Mouse (Mus musculus) Muller cell, postnatal 12 days (primary cell): ENCODE results near the gene Kcnk7.
A peak's percentile ranks its signal among the peaks of the same experiment; 100 is the strongest.
"Not testable (repeated sequence)": the region's sequence is repeated elsewhere in the genome, so short reads cannot be mapped to it uniquely, and the experiment has no call there.

Experiments used
- DNase-seq: peaks from one replicate; pipeline ENCODE4 v3.0.0-alpha.2; 2015; ENCODE audit errors: inconsistent ontology term

Gene Kcnk7

DNA sequence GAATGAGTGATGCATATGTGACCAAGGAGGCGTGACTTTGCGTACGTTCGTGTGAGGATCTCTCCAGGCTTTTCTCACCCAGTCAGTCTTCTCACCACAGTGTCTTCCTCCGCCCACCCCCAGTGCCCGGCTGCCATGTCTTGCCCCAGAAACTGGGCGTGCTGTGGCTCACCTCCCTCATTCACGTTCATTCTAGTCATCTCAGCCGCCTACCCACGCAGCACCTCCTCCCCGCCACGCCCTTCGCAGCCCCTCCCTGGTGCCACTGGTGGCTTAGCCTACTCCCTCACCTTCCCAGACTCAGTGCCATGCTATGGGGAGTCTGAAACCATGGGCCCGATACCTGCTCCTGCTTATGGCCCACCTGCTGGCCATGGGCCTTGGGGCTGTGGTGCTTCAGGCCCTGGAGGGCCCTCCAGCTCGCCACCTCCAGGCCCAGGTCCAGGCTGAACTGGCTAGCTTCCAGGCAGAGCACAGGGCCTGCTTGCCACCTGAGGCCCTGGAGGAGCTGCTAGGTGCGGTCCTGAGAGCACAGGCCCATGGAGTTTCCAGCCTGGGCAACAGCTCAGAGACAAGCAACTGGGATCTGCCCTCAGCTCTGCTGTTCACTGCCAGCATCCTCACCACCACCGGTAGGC is at the start of gene Kcnk7:
Gene Kcnk7 (plus strand): TSS at position 205 of the 638 bp plus-strand sequence.
- no peak for DNase-seq

DNA sequence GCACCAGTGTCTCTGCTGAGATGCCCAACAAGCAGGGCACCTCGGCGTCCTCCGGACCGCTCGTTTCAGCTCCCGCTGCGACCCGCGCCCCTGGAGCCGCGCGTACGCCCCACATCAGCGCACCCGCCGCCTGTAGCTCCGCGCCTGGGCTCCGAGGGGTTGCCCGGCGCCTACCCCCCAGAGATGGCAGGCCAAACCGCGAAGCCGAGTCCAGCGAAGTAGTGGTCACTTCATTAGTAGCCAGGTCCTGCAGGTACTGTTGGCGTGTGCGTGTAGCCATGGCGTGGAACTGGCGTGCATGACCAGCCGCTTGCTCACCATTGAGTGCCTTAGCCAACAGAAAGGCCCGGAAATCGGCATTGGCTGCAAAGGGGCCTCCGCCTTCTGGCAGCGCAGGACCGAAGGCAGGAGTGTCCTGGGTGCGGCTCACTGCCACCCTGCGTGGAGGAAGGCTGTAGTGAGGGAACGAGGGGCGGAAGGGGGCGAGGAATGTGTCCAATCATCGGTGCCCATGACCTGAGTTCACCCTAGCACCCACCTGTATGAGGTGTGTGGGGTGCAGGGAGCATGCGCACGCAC is 49.4 kb upstream of the Kcnk7 start:
- DNase-seq, result peak; percentile 16

DNA sequence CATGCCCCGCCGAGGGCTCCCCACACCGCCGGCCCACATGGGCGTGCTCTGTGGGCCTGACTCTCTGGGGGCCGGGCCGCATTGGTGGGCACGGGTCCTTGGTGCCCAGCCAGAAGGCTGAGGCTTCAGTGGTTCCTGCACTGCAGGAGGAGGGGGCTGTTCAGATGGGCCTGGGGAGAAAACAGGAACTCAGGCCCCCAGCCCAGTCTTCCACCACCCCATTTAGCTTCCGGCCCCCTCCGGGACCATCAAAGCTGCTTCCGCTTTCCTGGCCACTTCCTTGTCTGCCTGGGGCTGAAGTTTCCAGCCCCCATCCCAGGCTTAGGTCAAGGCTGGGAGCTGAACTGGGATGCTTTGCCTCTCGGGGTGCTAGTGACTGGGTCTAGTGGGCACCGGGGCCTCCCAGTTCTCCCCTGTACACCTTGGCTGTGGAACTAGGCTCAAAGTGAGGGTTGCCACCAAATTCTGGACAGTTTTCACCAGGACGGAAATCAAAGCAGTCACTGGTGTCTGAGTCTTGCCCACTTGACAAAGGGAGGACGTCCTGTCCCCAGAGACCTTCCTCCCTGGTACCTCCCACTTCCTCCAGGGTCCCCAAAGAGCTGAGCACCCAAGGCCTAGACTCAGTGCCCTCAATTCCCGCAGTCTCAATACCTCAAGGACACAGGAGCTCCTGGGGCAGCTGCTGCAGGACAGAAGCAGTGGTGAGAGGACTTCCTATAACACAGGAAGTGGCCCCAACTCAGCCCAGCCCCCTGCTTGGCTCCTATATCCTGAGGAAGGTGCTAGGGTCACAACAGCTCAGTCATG is 43.0 kb upstream of the Kcnk7 start:
- no peak for DNase-seq

DNA sequence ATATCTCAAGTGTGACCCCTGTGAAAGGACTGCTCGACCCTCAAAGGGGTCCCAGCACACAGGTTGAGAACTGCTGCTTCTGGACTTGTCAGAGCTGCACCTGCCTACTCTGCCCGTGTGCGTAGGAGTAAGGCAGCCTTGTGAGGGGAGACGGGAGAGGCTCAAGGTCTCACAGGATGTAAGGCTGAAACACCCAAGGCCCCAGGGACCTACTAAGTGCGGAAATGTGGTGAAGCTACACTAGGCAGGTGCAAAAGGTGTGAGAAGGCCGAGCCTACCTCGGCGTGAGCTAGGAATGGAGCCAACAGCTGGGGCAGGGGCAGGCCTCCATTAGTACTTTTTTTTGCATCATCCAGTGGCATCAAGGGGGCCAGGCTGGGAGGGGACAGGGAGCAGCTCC is 41.9 kb upstream of the Kcnk7 start:
- no peak for DNase-seq

DNA sequence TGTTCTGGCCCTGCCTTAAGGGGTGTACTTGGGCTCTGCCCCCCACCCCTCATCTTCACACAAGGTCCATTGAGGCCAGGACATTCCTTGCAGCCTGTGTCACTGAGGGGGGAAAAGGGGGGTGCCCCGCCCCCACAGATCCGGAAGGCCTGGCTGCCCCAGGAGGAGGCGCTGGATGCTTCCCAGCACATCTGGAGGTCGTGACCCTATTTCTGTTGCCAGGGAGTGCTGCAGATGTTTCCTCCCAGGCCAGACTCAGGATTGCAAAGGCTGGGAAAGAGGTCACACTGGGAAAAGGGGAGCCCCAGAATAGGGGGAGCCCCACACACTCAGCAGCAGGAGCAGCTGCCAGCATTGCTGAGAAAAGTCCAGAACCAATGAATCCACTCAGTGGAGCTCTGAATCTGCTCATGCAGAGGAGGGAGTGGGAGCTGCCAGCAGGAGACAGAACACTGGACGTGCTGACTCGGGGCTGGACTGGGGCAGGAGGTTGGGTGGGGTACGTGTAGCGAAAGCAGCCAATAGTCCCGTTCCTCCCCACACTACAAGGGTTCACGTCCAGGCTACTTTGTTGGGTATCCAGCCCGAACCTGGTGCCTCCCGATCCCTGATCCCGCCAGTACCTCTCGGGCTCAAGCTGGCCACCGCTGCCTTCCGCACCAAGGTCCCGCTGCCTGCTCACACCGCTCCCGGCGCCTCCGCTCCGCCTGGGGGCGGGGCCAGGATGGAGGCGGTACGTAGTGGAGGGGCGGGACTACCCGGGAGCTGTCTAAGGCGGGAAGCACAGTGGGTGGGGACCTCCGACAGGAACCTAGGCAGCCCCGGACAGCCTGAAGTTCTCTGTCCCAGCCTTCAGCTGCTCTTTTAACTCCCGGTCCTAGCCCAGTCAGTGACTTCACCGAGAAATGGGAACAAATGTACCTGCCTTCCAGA is 40.9 kb upstream of the Kcnk7 start, which contains the start of gene Sipa1:
Gene Sipa1 (minus strand): TSS at position 727 of the 933 bp plus-strand sequence.
- peak; percentile 95 for DNase-seq

DNA sequence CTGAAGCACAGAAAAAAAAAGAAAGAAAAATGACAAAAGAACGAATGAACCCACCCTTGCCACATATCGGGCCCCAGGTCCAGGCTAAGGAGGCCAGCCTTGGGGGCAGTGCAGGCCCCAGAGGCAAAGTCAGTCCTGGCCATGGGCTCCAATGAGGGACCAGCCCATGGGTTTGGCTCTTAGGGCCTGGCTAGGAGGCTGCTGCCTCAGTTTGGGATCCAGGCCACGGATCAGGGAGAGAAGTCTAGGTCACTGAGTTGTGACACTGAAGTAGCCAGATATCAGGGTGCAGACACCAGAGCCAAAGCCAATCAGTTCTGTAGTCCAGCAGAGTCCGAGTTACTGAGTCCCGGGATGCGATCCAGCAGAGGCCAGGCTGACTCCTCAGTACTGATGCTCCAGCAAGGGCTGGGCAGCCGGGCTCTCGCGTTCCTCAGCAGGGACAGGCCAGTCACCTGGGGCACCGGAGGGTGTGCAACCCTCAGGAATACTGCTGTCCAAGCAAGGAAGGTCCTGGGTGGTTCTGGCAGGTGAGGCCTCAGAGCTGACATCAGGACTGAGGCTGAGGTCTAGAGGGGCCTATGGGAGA is 39.4 kb upstream of the Kcnk7 start:
- no peak for DNase-seq

DNA sequence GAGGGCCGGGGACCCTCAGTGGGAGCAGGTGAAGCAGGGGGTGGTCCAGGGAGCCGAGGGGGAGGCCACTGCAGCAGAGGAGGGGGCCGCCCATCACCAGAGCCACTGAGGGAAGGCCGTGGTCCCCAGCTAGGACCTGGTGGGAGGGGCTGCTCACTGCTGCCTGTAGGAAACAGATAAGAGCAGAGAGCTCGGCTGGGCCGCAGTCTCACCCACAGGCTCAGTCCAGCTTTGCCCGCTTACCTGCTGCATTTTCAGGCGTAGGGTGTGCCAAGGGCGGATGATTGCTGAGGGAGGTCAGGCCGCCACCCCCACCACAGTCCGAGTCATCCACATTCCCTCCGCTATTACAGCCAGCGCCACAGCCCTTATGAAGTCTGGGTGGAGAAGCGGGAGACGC is 38.7 kb upstream of the Kcnk7 start:
- DNase-seq, result no peak

DNA sequence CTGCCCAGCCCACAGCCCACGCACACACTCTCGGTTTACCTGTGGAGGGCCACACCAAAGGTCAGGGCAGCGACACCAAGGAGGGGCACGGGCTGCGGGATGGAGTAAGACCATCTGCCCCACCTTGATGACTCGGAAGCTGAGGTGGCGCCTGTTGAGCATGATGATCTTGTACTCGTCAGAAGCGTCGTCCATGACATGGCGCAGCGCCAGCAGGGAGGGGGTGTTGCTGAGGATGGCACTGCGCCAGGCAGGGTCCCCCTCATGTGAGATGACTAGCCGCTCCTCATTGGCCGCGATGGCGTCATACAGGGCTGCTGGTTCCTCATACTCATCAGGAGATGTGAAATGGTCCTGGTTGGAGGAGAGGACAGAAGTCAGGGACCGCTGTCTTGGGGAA is 37.8 kb upstream of the Kcnk7 start:
- DNase-seq, result no peak

DNA sequence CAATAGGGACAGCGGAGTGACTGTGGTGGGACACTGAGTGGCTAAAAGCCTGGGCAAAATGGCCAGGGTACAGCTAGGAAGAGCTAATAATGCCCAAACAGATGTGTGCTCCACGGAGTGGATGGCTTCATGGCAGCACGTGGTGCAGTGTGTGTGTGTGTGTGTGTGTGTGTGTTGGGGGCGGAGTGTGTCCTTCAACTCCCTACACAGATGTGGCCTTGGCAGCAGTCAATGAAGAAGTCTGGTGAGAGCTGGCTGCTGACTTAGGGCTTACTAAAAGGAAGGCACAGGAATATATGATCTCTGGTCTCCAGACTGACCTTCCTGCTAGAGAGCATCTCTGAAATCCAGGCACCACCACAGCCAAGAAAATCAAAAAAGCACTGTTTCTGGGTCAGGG is 35.8 kb upstream of the Kcnk7 start:
- DNase-seq, result no peak

DNA sequence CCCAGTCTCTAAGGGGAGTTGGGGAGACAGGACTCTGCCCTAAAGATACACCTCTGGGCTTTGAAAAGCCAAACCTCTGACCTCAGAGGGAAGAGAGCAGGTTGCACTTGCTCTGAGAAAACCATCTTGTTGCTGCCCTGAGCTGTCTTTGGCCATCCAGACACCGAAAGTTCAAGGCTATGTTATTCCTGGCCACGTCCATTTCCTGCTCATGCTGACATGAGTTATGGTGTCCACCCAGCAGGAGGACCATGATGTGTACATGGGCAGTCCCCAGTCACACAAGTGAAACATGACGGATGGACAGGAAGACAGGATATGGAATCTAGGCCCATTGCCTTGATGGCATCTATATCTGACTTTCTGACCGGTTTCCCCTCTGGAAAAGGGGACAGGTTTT is 23.7 kb upstream of the Kcnk7 start:
- DNase-seq, result no peak

DNA sequence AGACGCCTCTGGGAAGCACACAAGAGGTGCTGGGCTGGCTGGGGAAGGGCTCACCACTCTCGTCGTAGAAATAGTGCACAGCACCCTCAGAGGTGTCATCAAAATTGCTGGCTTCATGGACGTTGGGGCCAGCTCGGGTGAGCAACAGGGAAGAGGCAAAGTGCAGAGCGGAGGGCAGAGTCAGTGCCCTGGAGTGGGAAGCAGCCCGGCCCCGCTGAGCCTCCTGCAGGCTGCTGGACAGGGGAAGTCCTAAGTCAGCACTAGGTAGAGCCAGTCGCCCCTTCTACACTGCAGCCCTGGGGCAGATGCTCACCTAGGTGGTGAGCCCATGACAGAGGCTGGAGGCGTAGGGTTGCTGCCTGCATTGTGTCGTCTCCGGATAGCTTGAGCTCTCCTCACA is 19.9 kb upstream of the Kcnk7 start:
- no peak for DNase-seq

DNA sequence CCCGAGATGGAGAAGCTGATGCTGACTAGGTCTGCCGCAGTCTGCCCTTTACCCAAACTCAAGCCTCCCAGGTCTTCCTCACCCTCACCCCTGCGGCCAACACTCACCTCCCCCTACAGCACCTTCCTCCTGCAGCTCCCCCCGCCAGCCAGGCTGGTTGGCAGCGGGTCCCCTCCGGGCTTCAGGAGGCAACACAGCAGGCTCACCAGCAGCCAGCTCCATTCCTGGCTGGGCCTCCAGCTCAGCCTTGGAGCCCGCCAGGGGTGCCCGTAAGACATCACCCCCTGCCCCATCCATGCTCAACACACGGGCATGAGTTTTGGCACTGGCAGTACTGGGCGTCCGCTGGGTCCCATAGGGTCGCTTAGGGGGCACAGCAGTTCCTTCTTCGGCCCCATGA is 19.2 kb upstream of the Kcnk7 start:
- no peak for DNase-seq

DNA sequence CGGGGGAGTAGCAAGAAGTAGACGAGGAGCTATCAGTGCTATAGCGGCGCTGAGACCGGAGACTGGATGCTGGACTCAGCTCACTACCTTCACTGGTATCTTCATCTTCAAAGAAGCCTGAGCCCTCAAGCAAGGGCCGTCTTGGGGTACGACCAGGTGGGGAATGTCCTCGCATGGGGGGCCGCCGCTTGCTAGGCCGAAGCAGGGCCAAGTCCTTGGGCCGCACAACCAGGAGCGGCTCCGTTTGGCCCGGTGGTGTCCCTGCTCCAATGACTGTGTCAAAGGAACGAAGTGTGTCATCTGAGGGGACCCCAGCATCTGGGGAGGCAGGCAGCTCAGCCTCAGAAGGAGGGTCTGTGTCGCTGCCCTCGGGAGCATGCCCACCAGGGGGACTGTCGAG is 18.7 kb upstream of the Kcnk7 start:
- no peak for DNase-seq

DNA sequence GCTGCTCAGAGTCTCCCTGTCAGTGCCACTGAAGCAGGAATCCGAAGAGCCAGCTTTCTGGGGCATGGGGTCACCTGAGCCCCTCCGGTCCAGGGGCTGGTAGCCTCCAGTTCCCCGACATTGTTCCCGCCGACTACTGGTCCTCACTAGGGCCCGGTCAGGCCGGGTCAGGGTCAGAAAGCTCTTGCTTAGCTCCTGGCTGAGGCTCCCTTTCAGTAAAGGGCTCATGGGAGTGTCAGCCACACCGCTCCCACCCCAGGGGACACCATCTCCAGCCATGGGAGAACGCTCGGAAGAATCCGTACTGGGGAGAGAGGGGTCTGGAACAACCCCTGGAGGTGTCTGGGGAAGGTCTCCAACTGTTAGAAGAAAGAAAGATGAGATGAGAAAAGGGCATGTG is 18.3 kb upstream of the Kcnk7 start:
- no peak for DNase-seq

DNA sequence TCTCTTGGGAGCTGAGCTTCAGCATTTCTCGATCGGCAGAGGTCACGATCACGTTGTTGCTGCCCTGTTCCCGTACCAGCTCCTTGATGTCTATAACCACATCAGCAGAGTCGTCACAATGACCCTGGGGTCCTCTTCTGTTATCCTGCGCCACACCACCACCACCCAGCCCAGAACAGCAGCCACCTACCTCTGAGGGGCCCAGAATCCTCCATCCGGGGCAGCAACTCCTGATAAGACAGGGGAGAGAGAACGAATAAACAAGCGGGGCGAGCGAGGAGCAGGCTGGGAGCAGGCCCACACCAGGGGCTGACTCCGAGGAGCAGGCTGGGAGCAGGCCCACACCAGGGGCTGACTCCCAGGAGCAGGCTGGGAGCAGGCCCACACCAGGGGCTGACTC is 17.7 kb upstream of the Kcnk7 start:
- no peak for DNase-seq

DNA sequence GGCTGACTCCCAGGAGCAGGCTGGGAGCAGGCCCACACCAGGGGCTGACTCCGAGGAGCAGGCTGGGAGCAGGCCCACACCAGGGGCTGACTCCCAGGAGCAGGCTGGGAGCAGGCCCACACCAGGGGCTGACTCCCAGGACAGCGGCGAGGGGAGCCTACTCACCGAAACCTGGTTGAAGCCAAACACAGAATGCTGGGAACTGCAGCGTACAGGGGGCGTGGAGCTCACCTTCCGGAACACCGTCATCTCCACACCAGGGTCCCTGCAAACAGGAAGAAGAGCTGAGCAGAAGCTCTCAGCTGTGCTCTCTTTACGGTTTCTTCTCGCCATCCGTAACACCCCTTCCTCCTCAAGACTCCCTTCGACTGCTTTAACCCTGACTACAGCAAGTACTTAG is 17.2 kb upstream of the Kcnk7 start:
- DNase-seq, result not testable (repeated sequence)

DNA sequence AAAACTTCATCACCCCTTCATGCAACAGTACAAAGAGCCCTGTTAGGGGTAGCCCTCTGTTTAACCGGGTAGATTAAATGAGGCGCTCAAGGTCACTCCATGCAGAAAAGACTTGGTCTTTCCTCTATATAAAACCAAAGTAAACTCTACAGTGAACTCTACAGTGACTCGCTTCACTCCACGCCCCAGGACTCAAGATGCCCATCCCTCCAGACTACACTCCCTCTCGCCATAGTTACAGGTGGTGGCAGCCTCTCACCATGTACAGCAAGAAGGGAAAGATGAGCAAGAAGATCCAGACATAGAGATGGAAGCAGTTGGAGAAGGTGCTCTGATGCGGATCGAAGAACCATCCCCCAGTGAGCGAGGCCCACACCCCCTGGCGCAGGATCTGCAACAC is 16.4 kb upstream of the Kcnk7 start:
- no peak for DNase-seq

DNA sequence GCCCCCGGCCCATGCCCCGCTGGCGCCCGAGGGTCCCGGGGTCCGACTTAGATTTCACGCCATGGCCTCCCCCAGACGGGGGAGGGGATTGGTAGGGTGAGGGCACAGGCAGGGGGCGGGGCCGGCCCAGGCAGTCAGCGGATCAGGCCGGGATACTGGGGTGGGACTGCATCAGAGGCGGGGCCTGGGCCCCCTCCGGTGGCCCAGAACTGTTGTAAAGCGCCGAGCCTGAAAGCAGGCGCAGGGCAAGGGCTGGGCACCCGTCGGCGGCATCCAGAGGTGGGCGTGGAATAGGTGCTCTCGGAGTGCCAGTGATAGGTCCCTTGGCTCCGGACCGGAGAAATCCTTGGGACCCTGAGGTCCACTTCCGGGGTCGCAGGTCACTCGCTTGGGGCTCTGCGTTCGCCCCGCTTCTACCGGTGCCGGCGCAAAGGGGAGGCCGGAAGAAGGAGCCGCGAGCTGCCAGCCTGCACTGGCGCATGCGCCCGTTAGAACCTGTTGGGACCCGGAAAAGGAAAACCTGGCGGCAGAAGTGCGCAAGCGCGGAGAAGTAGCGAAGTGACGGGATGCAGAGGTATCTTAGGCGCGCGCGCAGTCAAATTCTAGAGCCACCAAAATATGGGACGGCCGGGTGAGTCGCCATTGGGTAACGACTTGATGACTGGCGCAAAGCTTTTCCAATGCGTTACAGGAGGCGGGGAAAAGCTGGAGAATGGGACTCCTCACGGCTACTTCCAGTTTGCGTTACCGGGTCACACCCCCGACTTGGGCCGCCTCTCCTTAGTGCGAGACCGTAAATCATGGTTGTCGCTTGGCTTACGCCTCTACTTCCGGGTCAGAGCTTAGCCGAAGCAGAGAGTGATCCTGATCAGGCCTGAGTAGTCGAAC is 15.7 kb upstream of the Kcnk7 start, which contains the start of the genes Map3k11 and Pcnx3:
Gene Map3k11 (plus strand): TSS at position 543 of the 888 bp plus-strand sequence.
Gene Pcnx3 (minus strand): TSS at position 709 of the 888 bp plus-strand sequence.
- peak; percentile 98 for DNase-seq

DNA sequence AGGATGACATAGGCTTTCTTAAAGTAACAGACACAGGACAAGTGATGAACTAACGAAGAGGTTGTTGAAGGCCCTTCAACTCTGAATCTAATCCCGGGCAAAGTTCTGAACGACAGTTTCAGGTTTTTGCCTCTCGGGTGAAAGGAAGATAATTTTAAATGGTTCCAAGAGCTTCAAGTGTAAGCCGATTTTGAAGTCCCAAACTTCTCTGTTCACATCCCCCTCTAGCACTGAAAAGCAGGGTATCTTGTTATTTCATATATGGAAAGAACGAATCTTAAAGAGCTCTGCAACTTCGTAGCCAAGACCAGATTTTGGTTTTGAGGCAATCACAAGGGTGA is 15.1 kb upstream of the Kcnk7 start:
- DNase-seq, result no peak

DNA sequence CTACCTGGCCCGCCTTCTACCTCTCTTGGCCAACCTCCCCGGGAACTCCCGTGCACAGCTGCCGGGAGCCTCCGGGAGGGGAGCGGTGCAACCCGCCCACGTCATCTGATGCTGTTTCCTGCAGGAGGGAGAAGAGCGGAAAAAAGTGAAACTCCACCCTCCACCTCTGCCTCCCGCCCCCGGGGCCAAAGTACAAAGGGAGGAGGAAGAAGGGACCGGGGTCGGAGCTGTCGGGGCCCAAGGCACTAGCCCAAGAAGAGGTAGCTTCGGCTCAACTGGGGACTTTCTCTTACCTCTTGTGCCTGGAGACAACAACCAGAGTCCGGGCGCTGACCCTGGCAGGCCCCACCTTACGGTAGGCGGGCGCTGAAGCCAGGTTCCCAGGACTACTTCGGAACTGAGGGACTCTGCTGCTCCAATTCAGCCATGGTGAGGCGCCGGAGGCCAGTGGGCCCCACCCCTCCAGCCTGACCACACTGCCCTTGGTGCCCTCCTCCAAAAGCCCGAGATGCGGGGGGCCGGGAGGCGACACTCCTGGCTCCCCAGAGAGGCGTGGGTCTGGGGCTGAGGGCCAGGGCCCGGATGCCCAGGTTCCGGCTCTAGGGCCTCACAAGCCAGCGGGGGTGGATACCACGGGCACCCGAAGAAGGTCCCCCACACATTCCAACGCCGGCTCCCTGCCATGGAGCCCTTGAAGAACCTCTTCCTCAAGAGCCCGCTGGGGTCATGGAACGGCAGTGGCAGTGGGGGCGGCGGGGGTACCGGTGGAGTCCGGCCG is 14.4 kb upstream of the Kcnk7 start:
- peak; percentile 94 for DNase-seq
